Mouse (Mus musculus): ENCODE results near the gene Anapc5. TPM values are rescaled to one million over a fixed set of nuclear protein-coding genes. Genes with fewer than 3 reads are reported as not detected.
A peak's percentile ranks its signal among the peaks of the same experiment; 100 is the strongest.

Gene Anapc5
- polyA plus RNA-seq, 2 experiments = 156 to 219 TPM

DNA sequence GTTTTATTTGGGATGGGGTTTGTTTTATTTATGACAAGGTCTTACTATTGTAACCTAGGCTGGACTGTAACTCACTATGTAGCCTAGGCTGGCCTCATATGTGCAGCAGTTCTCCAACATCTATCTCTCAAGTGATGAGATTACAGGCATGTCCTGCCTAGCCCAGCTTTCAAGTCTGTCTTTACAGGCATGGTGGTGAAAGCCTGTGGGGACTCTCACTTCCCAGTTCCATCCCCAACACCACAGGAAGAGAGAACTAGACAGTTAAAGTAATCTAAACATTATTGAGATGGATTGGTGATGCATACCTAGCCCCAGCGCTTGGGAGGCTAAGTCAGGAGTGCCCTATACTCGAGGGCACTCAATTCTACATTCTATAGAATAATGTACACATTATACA lies 32.4 kb downstream of the Anapc5 start:
- no peak for ATAC-seq (ENCODE audit: insufficient read depth)
- Histone ChIP-seq H3K27ac (no peak overlapping the region), H3K27me3 (ENCODE audit: control insufficient read depth, insufficient read depth, low read length) (no peaks in the 10 kb centered on the region), H3K36me3 (replicated peaks; ENCODE audit: control insufficient read depth, insufficient read depth, low read depth) (peaks cover 58% of the 10 kb centered on the region), H3K4me1 (replicated peaks; ENCODE audit: control insufficient read depth in 2 of 2, insufficient read depth in 2 of 2, low read length in 1 of 2) (no peaks in the 10 kb centered on the region), H3K9me3 (ENCODE audit: control insufficient read depth, low read length) (no peaks in the 10 kb centered on the region), H3K4me2 (ENCODE audit: low read depth) (no peak overlapping the region), H3K4me3 (ENCODE audit: insufficient read depth in 1 of 2, low read depth in 2 of 2, low read length in 2 of 2) (no peak overlapping the region), H3K9ac (replicated peaks) (no peak overlapping the region)
- 83% methylated on average over 2 of the region's 2 CpGs for WGBS (ENCODE audit: insufficient replicate concordance)
- no peak for TF ChIP-seq EP300 (IDR thresholded peaks at IDR 0.05; ENCODE audit: low read depth)
- TF ChIP-seq CTCF (IDR thresholded peaks at IDR 0.05; ENCODE audit: low read depth) = no peak
- no peak for DNase-seq (ENCODE audit: low read depth in 3 of 3, low spot score in 3 of 3)

DNA sequence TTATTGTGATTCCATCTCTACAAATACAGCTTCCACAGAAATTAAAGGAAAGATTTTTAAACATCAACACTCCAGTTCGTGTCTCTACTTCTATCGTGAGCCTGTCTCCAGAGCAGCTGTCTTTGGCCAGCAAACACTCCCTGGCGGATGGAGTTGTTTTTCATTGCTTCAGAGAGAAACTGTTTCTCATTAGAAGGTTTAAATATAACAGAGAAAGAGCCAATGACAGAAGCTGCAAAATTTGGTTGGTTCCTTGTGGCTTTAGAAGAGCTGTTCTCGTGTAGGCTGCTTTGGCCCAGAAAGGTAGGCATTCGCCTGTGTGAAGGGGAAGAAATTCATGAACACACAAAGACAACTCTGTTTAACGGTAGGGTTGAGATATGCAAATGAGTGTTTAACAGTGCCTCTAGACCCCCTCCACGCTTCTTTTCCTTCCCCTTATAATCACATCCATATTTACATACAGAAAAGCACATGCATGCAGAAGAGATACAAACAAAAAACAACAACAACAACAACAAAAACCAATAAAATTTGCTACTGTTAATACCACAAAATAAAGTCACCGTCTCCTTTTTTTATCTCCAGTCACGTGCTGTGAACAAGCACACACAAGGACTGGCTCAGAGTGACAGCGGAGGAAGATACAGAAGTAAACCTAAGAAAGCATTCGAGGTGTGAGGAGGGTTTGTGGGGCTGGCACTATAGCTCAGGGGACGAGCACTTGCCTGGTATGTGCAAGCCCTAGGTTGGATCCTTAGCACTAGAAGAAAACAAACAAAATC lies 34.9 kb downstream of the Anapc5 start:
- H3K4me1 ChIP-seq (replicated peaks; ENCODE audit: control insufficient read depth in 2 of 2, insufficient read depth in 2 of 2, low read length in 1 of 2) = no peaks in the 10 kb centered on the region; a peak in 1 of 4 replicates

DNA sequence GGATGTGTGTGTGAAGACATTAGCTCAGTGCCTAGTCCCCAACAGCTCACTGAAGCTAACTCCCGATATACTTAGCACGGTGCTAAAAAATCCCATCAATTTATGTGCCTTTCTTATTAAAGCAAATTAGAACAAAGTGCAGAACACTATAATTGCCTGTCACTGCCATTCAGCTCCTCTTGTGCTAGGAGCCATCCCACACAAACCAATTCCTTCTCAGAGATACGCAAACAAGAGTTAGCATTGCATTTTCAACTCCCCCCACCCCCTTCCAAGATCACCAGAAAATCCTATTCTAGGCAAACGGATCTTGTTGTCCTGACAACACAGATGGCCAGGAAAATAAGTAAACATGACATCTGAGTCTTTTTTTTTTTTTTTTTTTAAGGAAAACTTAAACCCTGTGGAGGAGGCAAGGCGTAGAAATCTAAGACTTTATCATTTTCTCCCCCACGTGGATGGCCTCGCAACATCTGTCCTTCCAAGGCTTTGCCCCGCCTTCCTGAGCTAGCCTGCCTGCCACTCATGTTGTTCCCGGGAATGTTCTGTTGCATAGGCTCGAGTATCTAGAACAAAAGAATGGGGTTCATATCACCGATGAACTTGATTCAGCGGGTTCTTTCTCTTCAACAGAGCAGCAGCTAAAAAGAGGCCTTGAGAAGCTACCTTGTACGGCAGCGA lies 37.3 kb downstream of the Anapc5 start:
- peaks cover 28% of the 10 kb centered on the region for H3K36me3 ChIP-seq (replicated peaks; ENCODE audit: control insufficient read depth, insufficient read depth, low read depth)
- DNase-seq (ENCODE audit: low read depth in 3 of 3, low spot score in 3 of 3) (no peak), ATAC-seq (ENCODE audit: insufficient read depth) (no peak)
- H3K4me2 ChIP-seq (ENCODE audit: low read depth) = no peak overlapping the region
- H3K4me3 ChIP-seq (ENCODE audit: insufficient read depth in 1 of 2, low read depth in 2 of 2, low read length in 2 of 2) = no peak overlapping the region
- TF ChIP-seq EP300 (IDR thresholded peaks at IDR 0.05; ENCODE audit: low read depth) (no peak), CTCF (IDR thresholded peaks at IDR 0.05; ENCODE audit: low read depth) (no peak)
- no peak overlapping the region for H3K9ac ChIP-seq (replicated peaks)
- 69% methylated on average over 14 of the region's 14 CpGs for WGBS (ENCODE audit: insufficient replicate concordance)
- no peaks in the 10 kb centered on the region for H3K9me3 ChIP-seq (ENCODE audit: control insufficient read depth, low read length)
- peaks cover 0 to 6% of the 10 kb centered on the region in 2 experiments; a peak in 2 of 4 replicates for H3K4me1 ChIP-seq (replicated peaks; ENCODE audit: control insufficient read depth in 2 of 2, insufficient read depth in 2 of 2, low read length in 1 of 2)
- H3K27me3 ChIP-seq (ENCODE audit: control insufficient read depth, insufficient read depth, low read length) = no peaks in the 10 kb centered on the region
- no peak overlapping the region for H3K27ac ChIP-seq

More for the DNA sequence above, 34.9 kb downstream of the Anapc5 start:
- no peak overlapping the region for H3K9ac ChIP-seq (replicated peaks)
- TF ChIP-seq EP300 (IDR thresholded peaks at IDR 0.05; ENCODE audit: low read depth) (no peak), CTCF (IDR thresholded peaks at IDR 0.05; ENCODE audit: low read depth) (no peak)
- WGBS (ENCODE audit: insufficient replicate concordance) = 57% methylated on average over 12 of the region's 12 CpGs
- H3K4me3 ChIP-seq (ENCODE audit: insufficient read depth in 1 of 2, low read depth in 2 of 2, low read length in 2 of 2) = no peak overlapping the region
- no peaks in the 10 kb centered on the region for H3K27me3 ChIP-seq (ENCODE audit: control insufficient read depth, insufficient read depth, low read length)
- no peak overlapping the region for H3K4me2 ChIP-seq (ENCODE audit: low read depth)
- H3K27ac ChIP-seq = no peak overlapping the region
- H3K9me3 ChIP-seq (ENCODE audit: control insufficient read depth, low read length) = no peaks in the 10 kb centered on the region
- no peak for DNase-seq (ENCODE audit: low read depth in 3 of 3, low spot score in 3 of 3)
- H3K36me3 ChIP-seq (replicated peaks; ENCODE audit: control insufficient read depth, insufficient read depth, low read depth) = peaks cover 38% of the 10 kb centered on the region
- ATAC-seq (ENCODE audit: insufficient read depth) = no peak

DNA sequence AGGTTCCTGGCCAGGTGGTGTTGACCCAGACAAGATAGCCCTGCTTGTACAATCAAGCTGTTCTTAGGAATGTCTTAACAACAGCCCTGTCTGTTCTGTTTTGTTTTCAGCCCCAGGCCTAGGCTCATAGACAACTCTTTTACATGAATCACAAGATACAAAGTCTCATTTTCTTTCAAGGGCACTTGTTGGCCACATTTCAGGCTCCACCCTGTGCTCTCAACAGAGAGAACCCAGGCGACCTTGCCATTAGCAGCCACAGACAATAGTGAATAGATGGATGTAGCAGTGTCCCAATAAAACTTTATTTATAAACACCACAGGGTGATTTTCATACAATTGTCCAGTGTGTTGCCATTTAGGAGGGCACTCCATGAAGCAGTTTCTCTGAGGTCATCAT lies 39.1 kb downstream of the Anapc5 start:
- ATAC-seq (ENCODE audit: insufficient read depth) (no peak), DNase-seq (ENCODE audit: low read depth in 3 of 3, low spot score in 3 of 3) (no peak)
- no peak overlapping the region for H3K9ac ChIP-seq (replicated peaks)

DNA sequence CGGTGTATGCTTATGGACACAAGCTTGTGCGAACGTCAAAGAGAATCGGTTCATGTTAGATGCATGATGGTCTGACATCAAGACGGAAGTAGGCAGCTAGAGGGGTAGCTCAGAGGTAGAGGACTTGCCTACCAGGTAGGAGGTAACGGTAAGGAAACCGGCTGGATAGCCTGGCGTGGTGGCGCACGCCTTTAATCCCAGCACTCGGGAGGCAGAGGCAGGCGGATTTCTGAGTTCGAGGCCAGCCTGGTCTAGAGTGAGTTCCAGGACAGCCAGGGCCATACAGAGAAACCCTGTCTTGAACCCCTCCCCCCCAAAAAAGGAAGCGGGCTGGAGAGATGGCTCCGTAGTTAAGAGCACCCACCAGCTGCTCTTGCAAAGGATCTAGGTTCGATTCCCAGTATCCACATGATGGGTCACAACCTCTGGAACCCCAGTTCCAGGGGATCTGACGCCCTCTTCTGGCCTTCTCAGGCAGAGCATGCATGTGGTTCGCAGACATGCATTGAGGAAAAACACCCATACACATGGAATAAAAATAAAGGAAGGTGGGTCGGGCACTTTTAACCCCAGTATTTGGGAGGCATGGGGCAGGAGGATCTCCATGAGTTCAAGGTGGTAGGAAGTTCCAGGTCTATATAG lies 40.2 kb downstream of the Anapc5 start:
- no peaks in the 10 kb centered on the region for H3K27me3 ChIP-seq (ENCODE audit: control insufficient read depth, insufficient read depth, low read length)
- ATAC-seq (ENCODE audit: insufficient read depth) (no peak), DNase-seq (ENCODE audit: low read depth in 3 of 3, low spot score in 3 of 3) (no peak)
- H3K4me3 ChIP-seq (ENCODE audit: insufficient read depth in 1 of 2, low read depth in 2 of 2, low read length in 2 of 2) = no peak overlapping the region
- no peak overlapping the region for H3K4me2 ChIP-seq (ENCODE audit: low read depth)
- H3K27ac ChIP-seq = no peak overlapping the region
- H3K4me1 ChIP-seq (replicated peaks; ENCODE audit: control insufficient read depth in 2 of 2, insufficient read depth in 2 of 2, low read length in 1 of 2) = peaks cover 0 to 9% of the 10 kb centered on the region in 2 experiments; a peak in 2 of 4 replicates
- H3K9me3 ChIP-seq (ENCODE audit: control insufficient read depth, low read length) = no peaks in the 10 kb centered on the region
- WGBS (ENCODE audit: insufficient replicate concordance) = 81% methylated on average over 19 of the region's 19 CpGs
- peaks cover 3% of the 10 kb centered on the region for H3K36me3 ChIP-seq (replicated peaks; ENCODE audit: control insufficient read depth, insufficient read depth, low read depth)
- TF ChIP-seq EP300 (IDR thresholded peaks at IDR 0.05; ENCODE audit: low read depth) = no peak
- TF ChIP-seq CTCF (IDR thresholded peaks at IDR 0.05; ENCODE audit: low read depth) = peak; percentile 53
- H3K9ac ChIP-seq (replicated peaks) = no peak overlapping the region

More for the DNA sequence above, 39.1 kb downstream of the Anapc5 start:
- H3K4me3 ChIP-seq (ENCODE audit: insufficient read depth in 1 of 2, low read depth in 2 of 2, low read length in 2 of 2) = no peak overlapping the region
- 58% methylated on average over 1 of the region's 1 CpGs for WGBS (ENCODE audit: insufficient replicate concordance)
- H3K9me3 ChIP-seq (ENCODE audit: control insufficient read depth, low read length) = no peaks in the 10 kb centered on the region
- no peak overlapping the region for H3K4me2 ChIP-seq (ENCODE audit: low read depth)
- peaks cover 11% of the 10 kb centered on the region for H3K36me3 ChIP-seq (replicated peaks; ENCODE audit: control insufficient read depth, insufficient read depth, low read depth)
- no peak for TF ChIP-seq CTCF (IDR thresholded peaks at IDR 0.05; ENCODE audit: low read depth)
- TF ChIP-seq EP300 (IDR thresholded peaks at IDR 0.05; ENCODE audit: low read depth) = no peak
- peaks cover 0 to 9% of the 10 kb centered on the region in 2 experiments; a peak in 2 of 4 replicates for H3K4me1 ChIP-seq (replicated peaks; ENCODE audit: control insufficient read depth in 2 of 2, insufficient read depth in 2 of 2, low read length in 1 of 2)
- no peaks in the 10 kb centered on the region for H3K27me3 ChIP-seq (ENCODE audit: control insufficient read depth, insufficient read depth, low read length)
- no peak overlapping the region for H3K27ac ChIP-seq
